Mouse (Mus musculus) myocyte (in vitro differentiated cells): ENCODE results near the gene Bbs9.

Source experiments
- CEBPB ChIP-seq: IDR thresholded peaks from 2 replicates; pipeline ENCODE4 v1.6.1; 2011; ENCODE audit warnings: mild to moderate bottlenecking, moderate library complexity; ENCODE audit not compliant: poor library complexity, insufficient read depth, severe bottlenecking
- E2F4 ChIP-seq: IDR thresholded peaks from one replicate; pipeline ENCODE4 v1.6.1; 2011; ENCODE audit warnings: mild to moderate bottlenecking, control low read depth, moderate library complexity; ENCODE audit not compliant: insufficient read depth
- MAX ChIP-seq: IDR thresholded peaks from one replicate; pipeline ENCODE4 v1.6.1; 2011; ENCODE audit warnings: low read depth, mild to moderate bottlenecking, control low read depth
- MYOD1 ChIP-seq, 3 experiments: IDR thresholded peaks; one replicate each; pipeline ENCODE4 v1.6.1; 2011; ENCODE audit warnings: control low read depth in 2 of 3, low read depth in 2 of 3, mild to moderate bottlenecking in 2 of 3, moderate library complexity in 1 of 3; ENCODE audit not compliant: insufficient read length in 2 of 3, control insufficient read depth in 1 of 3
- MYOG ChIP-seq, 3 experiments: IDR thresholded peaks; one replicate each; pipeline ENCODE4 v1.6.1; 2011; ENCODE audit warnings: control low read depth in 2 of 3, low read depth in 2 of 3, mild to moderate bottlenecking in 2 of 3; ENCODE audit not compliant: insufficient read length in 2 of 3, control insufficient read depth in 1 of 3, insufficient read depth in 1 of 3
- POLR2A ChIP-seq: IDR thresholded peaks from one replicate; pipeline ENCODE4 v1.6.1; 2011; ENCODE audit warnings: low read depth, mild to moderate bottlenecking, control low read depth, moderate library complexity; ENCODE audit not compliant: insufficient read length
- POLR2AphosphoS2 ChIP-seq: IDR thresholded peaks from one replicate; pipeline ENCODE4 v1.6.1; 2011; ENCODE audit warnings: low read depth, control low read depth; ENCODE audit not compliant: insufficient read length
- TCF12 ChIP-seq: IDR thresholded peaks from one replicate; pipeline ENCODE4 v1.6.1; 2011; ENCODE audit warnings: mild to moderate bottlenecking, control low read depth; ENCODE audit not compliant: poor library complexity, insufficient read depth, severe bottlenecking
- TCF3 ChIP-seq: IDR thresholded peaks from one replicate; pipeline ENCODE4 v1.6.1; 2011; ENCODE audit warnings: low read depth, control low read depth; ENCODE audit not compliant: insufficient read length
- USF1 ChIP-seq: IDR thresholded peaks from one replicate; pipeline ENCODE4 v1.6.1; 2011; ENCODE audit warnings: low read depth, mild to moderate bottlenecking, control low read depth, moderate library complexity

- no peak for TF ChIP-seq TCF12
- TF ChIP-seq USF1 = no peak
- TF ChIP-seq POLR2A = no peak
- TF ChIP-seq POLR2AphosphoS2 = no peak
- TF ChIP-seq MYOD1 (IDR thresholded peaks at IDR 0.05; ENCODE audit: control insufficient read depth in 1 of 3, insufficient read length in 2 of 3, low read depth in 2 of 3) = no peak
- TF ChIP-seq CEBPB = no peak
- TF ChIP-seq MAX = no peak
- TF ChIP-seq MYOG (IDR thresholded peaks at IDR 0.05; ENCODE audit: control insufficient read depth in 1 of 3, insufficient read depth in 1 of 3, insufficient read length in 2 of 3, low read depth in 2 of 3) = no peak
- TF ChIP-seq E2F4 = no peak
- TF ChIP-seq TCF3 = no peak
These were observed 22.0 kb upstream of the Bbs9 start for GRCm38 (mm10) chr9:22453501-22453924.
